Mouse (Mus musculus): ENCODE results near the gene Scn1b.

GRCm38 (mm10) chr7:31170520-31170919 lies 43.7 kb upstream of the Scn1b start:
- TF ChIP-seq POLR2A (IDR thresholded peaks at IDR 0.05; ENCODE audit: low read depth, low read length) (no peak), CTCF (IDR thresholded peaks at IDR 0.05; ENCODE audit: extremely low read depth, insufficient read depth, insufficient read length, insufficient replicate concordance) (no peak)
